Mouse (Mus musculus): ENCODE measurements at regions not wholly inside any gene's neighbourhood (a gene's known extent, or its start where the extent isn't known, plus 50 kb on each side); places are given as distances from the start of the nearest gene placed in this dataset.

- H3K27me3 ChIP-seq (ENCODE audit: control insufficient read depth, insufficient read depth, insufficient read length) = no peaks in the 10 kb centered on the region
- TF ChIP-seq CTCF (IDR thresholded peaks at IDR 0.05; ENCODE audit: control insufficient read depth, insufficient read depth, insufficient read length) (no peak), CEBPB (IDR thresholded peaks at IDR 0.05; ENCODE audit: low read depth) (peak; percentile 13)
- no peaks in the 10 kb centered on the region for H3K79me3 ChIP-seq (ENCODE audit: low read depth)
- no peak overlapping the region for H3K4me3 ChIP-seq (ENCODE audit: insufficient read depth, poor library complexity, severe bottlenecking)
- H3K36me3 ChIP-seq (ENCODE audit: control insufficient read depth, insufficient read depth) = no peaks in the 10 kb centered on the region
- H3ac ChIP-seq (ENCODE audit: control insufficient read depth, insufficient read length, low read depth) = no peak overlapping the region
- H3K79me2 ChIP-seq (ENCODE audit: control insufficient read depth, insufficient read depth) = no peaks in the 10 kb centered on the region
Measured at GRCm38 (mm10) chr11:110890411-110890810, 77.4 kb upstream of the Kcnj16 start.

GRCm38 (mm10) chr11:110902918-110903317 lies 64.9 kb upstream of the Kcnj16 start:
- Histone ChIP-seq H3K4me3 (ENCODE audit: insufficient read depth, poor library complexity, severe bottlenecking) (no peak overlapping the region), H3ac (ENCODE audit: control insufficient read depth, insufficient read length, low read depth) (no peak overlapping the region), H3K79me2 (ENCODE audit: control insufficient read depth, insufficient read depth) (no peaks in the 10 kb centered on the region), H3K79me3 (ENCODE audit: low read depth) (no peaks in the 10 kb centered on the region), H3K27me3 (ENCODE audit: control insufficient read depth, insufficient read depth, insufficient read length) (no peaks in the 10 kb centered on the region), H3K36me3 (ENCODE audit: control insufficient read depth, insufficient read depth) (no peaks in the 10 kb centered on the region)
- TF ChIP-seq FOSL1 (IDR thresholded peaks at IDR 0.05; ENCODE audit: insufficient read depth, low read length, poor library complexity, severe bottlenecking) = no peak
- no peak for TF ChIP-seq MAX (IDR thresholded peaks at IDR 0.05)
- no peak for TF ChIP-seq MYOG (IDR thresholded peaks at IDR 0.05; ENCODE audit: control insufficient read depth, extremely low read depth, insufficient read length)
- no peak for TF ChIP-seq USF1 (IDR thresholded peaks at IDR 0.05; ENCODE audit: low read depth)
